Mouse (Mus musculus) ES-Bruce4 (cell line): ENCODE results near the gene Fam228b. TPM values are rescaled to one million over a fixed set of nuclear protein-coding genes. Genes with fewer than 3 reads are reported as not detected.

Experiments used
- H3K27ac ChIP-seq: 2 replicates; pipeline ENCODE4 v1.5.1; 2012; ENCODE audit warnings: low read length, inconsistent platforms; ENCODE audit not compliant: insufficient read depth
- H3K27me3 ChIP-seq: 2 replicates; pipeline ENCODE4 v1.6.1; 2012; ENCODE audit warnings: mild to moderate bottlenecking, low read length, inconsistent platforms; ENCODE audit not compliant: control insufficient read depth, poor library complexity, insufficient read depth, severe bottlenecking
- H3K36me3 ChIP-seq: 2 replicates; pipeline ENCODE4 v1.6.1; 2012; ENCODE audit warnings: inconsistent platforms, mild to moderate bottlenecking, low read length, moderate library complexity; ENCODE audit not compliant: control insufficient read depth, poor library complexity, insufficient read depth, severe bottlenecking
- H3K4me1 ChIP-seq: one replicate; pipeline ENCODE4 v1.8.1; 2011; ENCODE audit warnings: low read length; ENCODE audit not compliant: control insufficient read depth, insufficient read depth
- H3K4me3 ChIP-seq: 2 replicates; pipeline ENCODE4 v1.5.1; 2011; ENCODE audit warnings: low read depth, mild to moderate bottlenecking, low read length
- H3K9ac ChIP-seq: 2 replicates; pipeline ENCODE4 v1.6.1; 2012; ENCODE audit warnings: low read depth, mild to moderate bottlenecking, inconsistent platforms; ENCODE audit not compliant: poor library complexity, severe bottlenecking
- H3K9me3 ChIP-seq: replicated peaks from 2 replicates; pipeline ENCODE4 v1.6.1; 2012; ENCODE audit warnings: mild to moderate bottlenecking, low read length, inconsistent platforms; ENCODE audit not compliant: control insufficient read depth, poor library complexity, insufficient read depth, severe bottlenecking
- CTCF ChIP-seq: IDR thresholded peaks from one replicate; pipeline ENCODE4 v1.8.1; 2011; ENCODE audit warnings: low read depth, low read length
- EP300 ChIP-seq: IDR thresholded peaks from 2 replicates; pipeline ENCODE4 v1.6.1; 2011; ENCODE audit warnings: low read depth, low read length; ENCODE audit not compliant: insufficient read depth
- POLR2A ChIP-seq: IDR thresholded peaks from one replicate; pipeline ENCODE4 v1.8.1; 2011; ENCODE audit warnings: low read length; ENCODE audit not compliant: insufficient read depth
- polyA plus RNA-seq: library from polyadenylated mRNA; stranded (reverse); fragments of >200 nt; gene quantifications from 2 replicates; pipeline ENCODE4 v1.2.4, GENCODE M21; 2011; ENCODE audit warnings: low read depth; ENCODE audit not compliant: missing spikeins, insufficient read depth, insufficient read length

Gene Fam228b
- 4.7 and 6.9 TPM in 2 replicates for polyA plus RNA-seq

- H3K36me3 ChIP-seq, result no peaks in the 10 kb centered on the region
- H3K27ac ChIP-seq, result 0 out of 2 replicates have a peak within 1 kb of the TSS, but pooled peaks have one; percentile 14
- TF ChIP-seq CTCF (peak; percentile 71), EP300 (0 out of 2 replicates have a peak, but pooled peaks have one; percentile 51), POLR2A (no peak)
- peak within 1 kb of the TSS; percentile 84 for H3K4me3 ChIP-seq
- H3K4me1 ChIP-seq, result no peaks in the 10 kb centered on the region
- no peaks in the 10 kb centered on the region for H3K9me3 ChIP-seq
- H3K9ac ChIP-seq, result peak within 1 kb of the TSS; percentile 44
- no peaks in the 10 kb centered on the region for H3K27me3 ChIP-seq
These were observed at the start of gene Fam228b, which contains the start of gene Pfn4 for GRCm38 (mm10) chr12:4768492-4769332. Gene Fam228b, minus strand, starts transcription at chr12:4769267. Gene Pfn4, plus strand, starts transcription at chr12:4769022.

- Histone ChIP-seq H3K4me1 (no peaks in the 10 kb centered on the region), H3K27me3 (no peaks in the 10 kb centered on the region), H3K9ac (peak within 1 kb of the TSS; percentile 88), H3K36me3 (peaks cover 14% of the 10 kb centered on the region), H3K4me3 (peak within 1 kb of the TSS; percentile 87), H3K9me3 (no peaks in the 10 kb centered on the region), H3K27ac (peak within 1 kb of the TSS; percentile 66)
- TF ChIP-seq POLR2A, result peak; percentile 92
- TF ChIP-seq EP300, result peak; percentile 46; the same call in 1 of the 2 replicates
- no peak for TF ChIP-seq CTCF
These were observed 48.5 kb upstream of the Fam228b start, which contains the start of gene Sf3b6 for GRCm38 (mm10) chr12:4817361-4818101. Gene Sf3b6, plus strand, starts transcription at chr12:4817544.

- peak overlapping the region; percentile 88 for H3K9ac ChIP-seq
- peaks cover 14% of the 10 kb centered on the region for H3K36me3 ChIP-seq
- H3K4me1 ChIP-seq, result no peaks in the 10 kb centered on the region
- no peaks in the 10 kb centered on the region for H3K9me3 ChIP-seq
- no peaks in the 10 kb centered on the region for H3K27me3 ChIP-seq
- peak overlapping the region; percentile 66 for H3K27ac ChIP-seq
- TF ChIP-seq POLR2A, result no peak
- no peak for TF ChIP-seq CTCF
- TF ChIP-seq EP300, result no peak
- peak overlapping the region; percentile 79 for H3K4me3 ChIP-seq
These were observed 47.8 kb upstream of the Fam228b start for GRCm38 (mm10) chr12:4816680-4817360.

- H3K4me3 ChIP-seq, result no peak overlapping the region
- H3K27ac ChIP-seq, result no peak overlapping the region
- 0 out of 2 replicates have a peak, but pooled peaks cover 4% of the 10 kb centered on the region for H3K9me3 ChIP-seq
- no peaks in the 10 kb centered on the region for H3K36me3 ChIP-seq
- no peak for TF ChIP-seq CTCF
- no peak for TF ChIP-seq EP300
- TF ChIP-seq POLR2A, result no peak
- no peaks in the 10 kb centered on the region for H3K4me1 ChIP-seq
- H3K27me3 ChIP-seq, result no peaks in the 10 kb centered on the region
- no peak overlapping the region for H3K9ac ChIP-seq
These were observed 44.6 kb upstream of the Fam228b start for GRCm38 (mm10) chr12:4813636-4814035.

GRCm38 (mm10) chr12:4811705-4812104, 42.6 kb upstream of the Fam228b start:
- Histone ChIP-seq H3K27ac (no peak overlapping the region), H3K27me3 (no peaks in the 10 kb centered on the region), H3K9me3 (0 out of 2 replicates have a peak, but pooled peaks cover 4% of the 10 kb centered on the region), H3K36me3 (no peaks in the 10 kb centered on the region), H3K9ac (no peak overlapping the region), H3K4me1 (no peaks in the 10 kb centered on the region), H3K4me3 (no peak overlapping the region)
- TF ChIP-seq EP300, result no peak
- no peak for TF ChIP-seq POLR2A
- no peak for TF ChIP-seq CTCF
